Mouse (Mus musculus) lung, postnatal 10 days (tissue): Measurements from ENCODE around the gene Ptprf.

Experiments used
- DNase-seq: peaks from one replicate; pipeline ENCODE4 v3.0.0; 2021

The Ptprf gene

DNA sequence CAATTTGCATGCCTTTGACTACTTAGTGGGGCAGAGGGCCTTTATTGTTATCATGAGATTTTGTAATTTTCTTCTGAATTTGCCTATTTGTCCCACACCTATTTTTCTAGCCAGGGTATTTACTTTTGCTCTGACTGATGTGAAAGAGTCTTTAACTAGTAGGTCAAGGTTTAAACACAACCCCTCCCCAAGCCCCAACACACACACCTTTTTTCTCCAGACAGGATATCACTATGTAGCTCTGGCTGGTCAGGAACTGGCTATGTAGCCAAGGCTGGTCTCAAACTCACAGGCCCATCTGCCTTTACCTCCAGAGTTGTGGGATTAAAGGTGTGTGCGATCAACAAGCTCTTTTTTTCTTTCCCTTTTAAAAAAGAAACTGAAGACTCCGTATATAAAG, 92.1 kb downstream of the Ptprf start:
- no peak for DNase-seq

DNA sequence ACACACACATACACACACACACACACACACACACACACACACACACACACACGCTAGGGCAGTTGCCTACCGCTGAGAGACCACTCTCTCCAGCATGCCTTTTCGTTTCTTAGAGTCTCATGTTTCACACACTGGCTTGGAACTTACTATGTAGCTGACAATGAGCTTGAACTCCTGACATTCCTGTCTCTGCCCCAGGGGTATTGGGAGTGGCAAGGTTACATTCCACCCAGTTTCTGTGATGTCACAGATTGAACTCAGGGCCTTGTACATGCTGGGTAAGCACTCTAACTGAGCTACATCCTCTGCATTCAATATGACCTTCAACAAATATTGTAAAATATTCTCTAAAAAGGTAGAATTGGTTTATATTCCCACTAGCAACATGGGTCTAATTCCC, 92.6 kb downstream of the Ptprf start:
- DNase-seq: no peak

DNA sequence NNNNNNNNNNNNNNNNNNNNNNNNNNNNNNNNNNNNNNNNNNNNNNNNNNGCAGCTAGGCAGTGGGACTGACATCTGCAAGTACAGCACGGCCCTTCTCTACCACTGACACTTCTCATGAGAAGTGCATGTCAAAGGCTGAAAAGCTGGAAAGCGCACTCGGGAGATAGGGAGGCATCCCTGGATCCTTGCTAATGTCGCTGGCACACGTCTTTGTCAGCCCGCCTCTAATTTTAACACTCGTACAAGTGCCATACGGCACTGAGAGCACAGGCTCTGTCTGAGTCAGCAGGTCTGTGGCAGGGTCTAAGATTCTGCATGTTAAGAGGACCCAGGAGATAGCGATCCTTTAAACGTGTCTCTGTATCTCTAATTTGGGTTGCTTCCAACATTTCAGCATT, 95.0 kb downstream of the Ptprf start:
- no peak for DNase-seq

DNA sequence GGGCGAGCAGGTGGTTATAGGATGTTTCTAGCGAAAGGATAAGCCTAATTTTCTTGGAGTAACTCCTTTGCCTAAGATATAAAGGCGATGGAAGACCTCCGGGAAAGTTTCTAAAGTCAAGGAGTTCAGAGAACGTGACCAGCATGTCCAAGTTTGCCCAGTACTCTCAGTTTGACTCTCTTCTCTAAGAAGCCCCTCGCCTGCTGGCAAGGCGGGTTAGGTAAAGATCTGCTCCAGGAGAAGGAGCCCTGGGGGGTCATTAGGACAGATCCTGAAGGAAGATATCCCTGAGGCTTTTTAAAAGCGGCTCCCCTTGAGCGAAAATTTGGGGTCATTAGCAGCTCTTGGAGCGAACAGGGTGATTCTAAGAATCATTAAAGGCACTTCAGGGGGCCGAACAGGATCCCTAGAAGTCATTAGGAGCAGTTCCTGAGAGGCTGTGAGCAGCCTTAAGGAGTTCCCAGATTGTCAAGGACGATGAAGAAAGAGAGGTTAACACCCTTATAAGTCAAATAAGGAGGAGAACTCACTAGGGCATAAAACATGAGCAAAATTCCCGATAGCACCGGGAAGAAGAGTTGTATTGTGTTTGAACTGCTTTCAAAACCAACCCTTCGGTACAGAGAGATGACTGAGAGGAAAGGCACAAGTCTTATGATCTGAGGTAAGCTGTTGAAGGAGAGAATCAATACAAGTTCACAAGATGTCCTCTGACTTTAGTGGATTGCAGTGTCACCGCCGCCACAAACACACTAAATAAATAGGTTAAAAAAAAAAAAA, 110.7 kb downstream of the Ptprf start:
- no peak for DNase-seq

DNA sequence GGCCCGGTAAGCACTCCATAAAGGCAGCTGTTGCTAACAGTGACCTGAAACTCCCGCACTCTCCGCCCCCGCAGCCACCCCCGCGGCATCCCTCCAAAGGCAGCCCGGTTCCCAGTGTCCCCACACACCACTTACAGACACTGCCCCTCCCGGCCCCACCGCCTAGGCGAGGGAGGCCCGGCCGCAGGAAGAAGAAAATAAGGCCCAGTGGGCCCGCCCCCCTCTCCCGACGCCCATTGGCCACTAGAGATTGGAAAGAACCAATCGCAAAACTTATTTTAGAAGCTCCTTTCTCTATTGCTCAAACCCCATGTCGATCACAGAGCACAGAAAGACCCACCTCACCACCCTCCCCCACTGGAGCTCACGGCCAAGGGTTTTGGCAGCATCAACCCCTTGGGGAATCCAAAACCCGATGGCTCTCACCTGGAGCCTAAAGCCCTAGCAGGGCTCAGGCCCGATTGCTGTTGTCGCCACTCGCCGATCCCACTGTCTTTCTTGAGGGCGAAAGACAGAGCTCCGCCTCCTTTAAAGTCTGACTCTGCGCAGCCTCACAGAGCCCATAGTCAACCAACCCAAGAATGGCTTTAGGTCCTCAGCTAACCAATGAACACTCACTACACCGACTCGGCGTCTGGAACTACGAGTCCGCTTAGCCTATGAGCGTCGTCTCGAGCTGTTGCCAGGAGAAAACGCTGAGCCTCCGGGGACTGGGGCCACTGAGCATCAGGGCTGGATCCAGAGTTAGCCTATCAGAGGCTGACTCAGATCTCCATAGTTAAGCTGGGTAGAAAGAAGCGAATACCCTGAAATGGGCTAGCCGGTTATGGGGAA, 111.5 kb downstream of the Ptprf start, which contains the start of gene Kdm4a:
TSS of gene Kdm4a (minus strand) at position 577 of the 834 bp plus-strand sequence.
- peak; percentile 96 for DNase-seq

DNA sequence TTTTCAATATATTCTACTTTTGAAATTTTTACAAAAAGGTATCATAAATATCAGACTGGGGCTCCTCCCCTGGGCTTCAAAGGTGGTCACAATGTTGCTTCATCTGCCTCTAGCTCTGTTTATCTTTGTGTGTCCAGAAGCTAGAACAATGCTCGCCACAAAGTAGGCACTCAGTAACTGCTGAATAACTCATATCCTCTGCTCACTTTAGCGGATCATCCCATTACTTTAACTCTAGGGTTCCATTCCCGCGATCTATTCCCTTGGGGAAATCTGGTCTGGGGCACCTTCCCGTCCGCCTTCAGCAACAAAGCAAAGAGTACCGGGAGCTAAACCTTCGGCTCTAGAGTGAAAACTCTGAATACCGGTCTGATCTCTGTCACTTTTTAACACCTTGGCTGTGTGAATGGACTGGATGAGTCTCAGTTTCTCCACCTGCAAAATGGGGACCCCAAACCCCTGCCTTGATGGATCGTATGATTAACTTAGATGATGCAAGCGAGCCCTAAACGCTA, 112.2 kb downstream of the Ptprf start:
- DNase-seq: no peak

DNA sequence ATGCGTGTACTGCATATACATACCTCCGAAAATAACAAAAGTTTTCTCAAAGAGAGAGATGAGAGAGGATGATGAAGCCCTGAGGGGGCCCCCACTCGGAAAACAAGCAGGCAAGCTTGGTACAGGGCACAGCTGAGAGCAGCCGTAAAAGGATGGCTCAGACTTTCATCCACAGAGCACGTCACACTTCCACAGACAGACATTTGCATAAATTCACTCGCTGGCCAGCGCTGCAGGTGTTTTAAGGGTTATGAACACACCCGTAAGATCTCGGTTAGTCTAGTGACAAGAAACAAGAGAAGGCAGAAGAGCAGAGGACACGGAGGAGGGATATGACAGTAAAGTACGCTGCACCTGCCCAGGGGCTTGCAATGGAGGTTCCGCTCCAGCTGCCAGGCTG, 118.7 kb downstream of the Ptprf start:
- no peak for DNase-seq

DNA sequence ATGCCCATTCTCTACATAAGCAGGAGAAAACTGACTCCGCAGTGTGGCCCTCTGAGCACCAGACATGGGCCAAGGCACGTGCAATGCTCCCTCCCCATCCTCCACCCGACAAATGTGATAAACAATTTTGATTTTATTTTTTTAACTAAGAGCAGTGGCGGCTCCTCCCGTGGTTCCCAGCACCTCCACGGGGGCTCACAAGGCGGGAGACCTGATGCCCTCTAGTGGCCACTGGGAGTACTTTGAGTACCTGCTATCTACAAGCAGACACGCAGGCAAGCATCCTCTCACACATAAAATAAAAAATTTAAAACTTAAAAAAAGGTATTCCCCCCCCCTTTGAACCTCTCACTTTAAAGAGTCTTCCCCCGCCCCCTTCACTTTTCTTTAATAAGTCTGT, 120.2 kb downstream of the Ptprf start:
- DNase-seq: peak; percentile 29

DNA sequence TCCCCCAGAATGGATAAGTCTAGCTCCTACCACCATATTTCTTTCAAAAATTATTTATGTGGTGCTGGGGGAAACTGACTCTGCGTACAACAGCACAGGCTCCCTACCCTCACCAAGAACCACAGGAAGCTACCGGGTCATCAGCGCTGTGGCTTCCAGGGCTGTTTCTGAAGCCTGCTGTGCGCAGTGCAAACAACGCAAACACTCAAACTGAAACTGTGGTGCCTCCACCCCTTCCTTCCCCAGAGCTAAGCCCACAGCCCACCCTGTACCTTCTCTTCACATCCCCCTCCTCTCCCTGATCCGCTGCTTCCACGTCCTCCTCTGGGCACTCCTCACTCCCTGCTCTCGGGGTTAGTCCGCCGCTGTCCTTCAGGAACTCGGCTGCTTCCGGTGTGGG, 129.1 kb downstream of the Ptprf start:
- DNase-seq: no peak
